Mouse (Mus musculus) liver, embryonic 14.5 days (tissue): ENCODE measurements at regions not wholly inside any gene's neighbourhood (a gene's known extent, or its start where the extent isn't known, plus 50 kb on each side); places are given as distances from the start of the nearest gene placed in this dataset.

Experiments
- ATAC-seq: fragments of 200-750 bp; cut with Nextera tagmentation; 2 replicates; pipeline ENCODE4 v1.8.0; 2017; ENCODE audit warnings: moderate number of reproducible peaks, mild to moderate bottlenecking, moderate library complexity; ENCODE audit not compliant: insufficient read depth
- DNase-seq, 3 experiments: peaks; one replicate each; pipeline ENCODE4 v3.0.0-alpha.2; 2012 to 2013; ENCODE audit warnings: low read depth in 3 of 3, low spot score in 3 of 3
- H3K27ac ChIP-seq: fragments of 300-500 bp; sonication (generic); 2 replicates; pipeline ENCODE4 v1.5.1; 2014; ENCODE audit warnings: moderate library complexity, mild to moderate bottlenecking, control low read depth, inconsistent platforms
- H3K27me3 ChIP-seq: fragments of 300-500 bp; sonication (generic); 2 replicates; pipeline ENCODE4 v1.6.1; 2014; ENCODE audit warnings: mild to moderate bottlenecking, low read length, moderate library complexity; ENCODE audit not compliant: control insufficient read depth, insufficient read depth
- H3K36me3 ChIP-seq: fragments of 300-500 bp; sonication (generic); replicated peaks from 2 replicates; pipeline ENCODE4 v1.6.1; 2014; ENCODE audit warnings: low read depth; ENCODE audit not compliant: control insufficient read depth, insufficient read depth
- H3K4me1 ChIP-seq, 2 experiments: fragments of 200-500 bp in 1 of 2; fragments of 300-500 bp in 1 of 2; sonication (generic) in 1 of 2; replicated peaks; 2 replicates each; pipeline ENCODE4 v1.6.1; 2012 to 2014; ENCODE audit warnings: antibody characterized with exemption in 1 of 2, inconsistent platforms in 1 of 2, low read length in 1 of 2; ENCODE audit not compliant: control insufficient read depth in 2 of 2, insufficient read depth in 2 of 2
- H3K4me2 ChIP-seq: fragments of 300-500 bp; sonication (generic); 2 replicates; pipeline ENCODE4 v1.6.1; 2014; ENCODE audit warnings: low read depth, mild to moderate bottlenecking, control low read depth, moderate library complexity
- H3K4me3 ChIP-seq, 2 experiments: fragments of 200-500 bp in 1 of 2; fragments of 300-500 bp in 1 of 2; sonication (generic) in 1 of 2; 2 replicates each; pipeline ENCODE4 v1.5.1; 2012 to 2014; ENCODE audit warnings: low read depth in 2 of 2, low read length in 2 of 2, mild to moderate bottlenecking in 2 of 2, control low read depth in 1 of 2, inconsistent platforms in 1 of 2, moderate library complexity in 1 of 2; ENCODE audit not compliant: insufficient read depth in 1 of 2
- H3K9ac ChIP-seq: fragments of 300-500 bp; sonication (generic); replicated peaks from 2 replicates; pipeline ENCODE4 v1.6.1; 2014; ENCODE audit warnings: mild to moderate bottlenecking, control low read depth, moderate library complexity
- H3K9me3 ChIP-seq: fragments of 300-500 bp; sonication (generic); 2 replicates; pipeline ENCODE4 v1.6.1; 2016; ENCODE audit warnings: low read length, mixed read lengths; ENCODE audit not compliant: control insufficient read depth
- CTCF ChIP-seq: IDR thresholded peaks from 2 replicates; pipeline ENCODE4 v1.5.1; 2016; ENCODE audit warnings: antibody characterized with exemption, low read depth, control low read depth
- EP300 ChIP-seq: IDR thresholded peaks from 2 replicates; pipeline ENCODE4 v1.6.1; 2016; ENCODE audit warnings: antibody characterized with exemption, low read depth
- WGBS: fragments of 180-500 bp; shearing (Covaris S2); extraction: QIAGEN DNeasy Blood & Tissue Kit; methylation state at CpG from one replicate; pipeline ENCODE4 v1.1.7; 2014; ENCODE audit not compliant: insufficient replicate concordance; 5-methylcytosine and 5-hydroxymethylcytosine counted together

- TF ChIP-seq CTCF (no peak), EP300 (no peak)
- Histone ChIP-seq H3K9ac (no peak overlapping the region), H3K4me2 (no peak overlapping the region), H3K4me1 (peaks cover 0 to 2% of the 10 kb centered on the region in 2 experiments; a peak in 1 of 4 replicates), H3K27ac (no peak overlapping the region), H3K9me3 (no peaks in the 10 kb centered on the region), H3K36me3 (no peaks in the 10 kb centered on the region), H3K27me3 (no peaks in the 10 kb centered on the region), H3K4me3 (no peak overlapping the region)
- DNase-seq (no peak), ATAC-seq (no peak)
- 52% methylated on average over 5 of the region's 5 CpGs for WGBS
Measured at GRCm38 (mm10) chr9:43947089-43947488, 96.1 kb upstream of the Thy1 start.

DNA sequence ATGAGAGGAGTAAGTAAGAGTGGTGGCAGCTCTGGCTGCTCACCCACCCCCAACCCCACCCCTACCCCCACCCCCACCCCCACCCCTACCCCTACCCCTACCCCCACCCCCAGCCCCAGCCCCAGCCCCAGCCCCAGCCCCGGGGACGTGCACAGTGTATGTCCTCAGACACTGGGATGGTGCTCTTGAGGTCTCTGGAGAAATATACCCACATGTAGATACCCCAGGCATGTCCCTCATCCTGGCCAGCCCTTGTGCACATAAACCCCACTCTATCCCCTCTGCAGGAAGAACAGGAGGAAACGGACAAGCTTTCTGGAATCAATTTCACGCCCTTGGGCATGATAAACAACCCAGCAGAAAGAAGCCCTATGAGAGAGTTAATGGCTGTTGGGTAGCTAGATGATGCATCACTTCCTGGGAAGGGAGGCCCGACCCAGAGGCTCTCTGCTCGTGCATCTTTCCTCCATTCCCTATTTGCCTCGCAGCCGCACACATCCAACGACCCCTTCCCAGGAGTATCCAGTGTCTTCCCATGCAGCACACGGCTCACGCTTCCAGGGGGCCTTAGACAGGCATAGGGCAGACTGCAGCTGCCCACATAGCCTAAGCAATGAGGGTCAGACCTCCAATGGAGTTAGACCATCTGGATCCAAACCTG is 95.6 kb upstream of the Thy1 start:
- TF ChIP-seq CTCF, result no peak
- no peak for TF ChIP-seq EP300
- Histone ChIP-seq H3K9ac (no peak overlapping the region), H3K27ac (no peak overlapping the region), H3K36me3 (no peaks in the 10 kb centered on the region), H3K4me1 (peaks cover 0 to 2% of the 10 kb centered on the region in 2 experiments; a peak in 1 of 4 replicates), H3K27me3 (no peaks in the 10 kb centered on the region), H3K9me3 (no peaks in the 10 kb centered on the region), H3K4me3 (no peak overlapping the region), H3K4me2 (no peak overlapping the region)
- ATAC-seq (no peak), DNase-seq (no peak)
- 52% methylated on average over 11 of the region's 11 CpGs for WGBS

DNA sequence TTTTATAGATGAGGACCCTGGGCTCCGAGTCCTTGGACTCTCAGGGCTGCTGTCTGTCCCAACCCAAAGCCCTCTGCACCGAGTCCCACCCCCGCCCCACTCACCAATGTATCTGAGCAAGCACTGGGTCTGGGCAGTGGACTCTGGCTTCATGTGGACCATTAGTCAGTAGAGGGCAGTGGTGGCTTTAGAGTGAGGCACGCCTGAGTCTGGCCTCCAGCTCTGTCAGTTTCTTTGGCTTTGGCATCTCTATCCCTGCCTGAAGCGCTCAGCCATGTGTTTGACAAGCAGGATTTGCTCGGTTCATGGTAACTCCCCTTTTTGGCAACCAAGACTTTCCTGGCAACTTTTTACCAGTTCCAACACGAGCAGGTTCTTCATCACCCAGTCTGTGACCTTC is 90.1 kb upstream of the Thy1 start:
- DNase-seq (no peak), ATAC-seq (no peak)
- WGBS, result 34% methylated on average over 7 of the region's 7 CpGs
- Histone ChIP-seq H3K36me3 (no peaks in the 10 kb centered on the region), H3K9me3 (no peaks in the 10 kb centered on the region), H3K27ac (no peak overlapping the region), H3K4me3 (no peak overlapping the region), H3K4me2 (no peak overlapping the region), H3K27me3 (no peaks in the 10 kb centered on the region), H3K9ac (no peak overlapping the region), H3K4me1 (no peaks in the 10 kb centered on the region)
- TF ChIP-seq CTCF (peak; percentile 35), EP300 (no peak)

- no peak for ATAC-seq
- H3K4me1 ChIP-seq, result no peaks in the 10 kb centered on the region
- H3K36me3 ChIP-seq, result no peaks in the 10 kb centered on the region
- DNase-seq, result peak in 1 of 3 experiments; percentile 11
- H3K4me2 ChIP-seq, result no peak overlapping the region
- no peak overlapping the region for H3K4me3 ChIP-seq
- TF ChIP-seq EP300 (no peak), CTCF (no peak)
- H3K9ac ChIP-seq, result no peak overlapping the region
- 27% methylated on average over 9 of the region's 9 CpGs for WGBS
- no peaks in the 10 kb centered on the region for H3K27me3 ChIP-seq
- H3K27ac ChIP-seq, result no peak overlapping the region
- H3K9me3 ChIP-seq, result no peaks in the 10 kb centered on the region
Measured at GRCm38 (mm10) chr9:43959541-43959940, 83.6 kb upstream of the Thy1 start.

DNA sequence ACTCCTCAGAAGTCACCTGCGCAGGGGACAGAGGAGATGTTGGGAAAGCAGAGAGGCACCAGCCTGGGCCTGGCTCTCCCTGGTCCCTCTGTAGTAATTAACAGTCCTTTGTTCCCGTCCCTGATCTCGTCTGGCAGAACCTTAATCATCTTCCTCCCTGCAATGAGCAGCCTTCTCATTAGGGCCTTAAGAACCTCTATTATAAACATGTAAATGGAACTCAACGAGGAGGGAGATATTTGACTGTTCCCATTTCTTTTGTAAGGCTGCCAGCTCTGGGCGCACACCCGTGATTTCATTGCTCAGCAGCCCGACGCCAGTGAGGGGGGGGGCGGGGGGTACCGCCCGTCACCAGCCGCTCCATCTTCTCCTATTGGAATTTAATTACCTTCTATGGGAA is 81.8 kb upstream of the Thy1 start:
- H3K36me3 ChIP-seq, result no peaks in the 10 kb centered on the region
- H3K4me2 ChIP-seq, result no peak overlapping the region
- 51% methylated on average over 12 of the region's 12 CpGs for WGBS
- H3K27me3 ChIP-seq, result no peaks in the 10 kb centered on the region
- TF ChIP-seq EP300 (no peak), CTCF (no peak)
- no peak overlapping the region for H3K9ac ChIP-seq
- H3K27ac ChIP-seq, result no peak overlapping the region
- H3K4me3 ChIP-seq, result no peak overlapping the region
- H3K9me3 ChIP-seq, result no peaks in the 10 kb centered on the region
- ATAC-seq (no peak), DNase-seq (no peak)
- H3K4me1 ChIP-seq, result no peaks in the 10 kb centered on the region
